Mouse (Mus musculus): Measurements from ENCODE around the gene Phldb2.

DNA sequence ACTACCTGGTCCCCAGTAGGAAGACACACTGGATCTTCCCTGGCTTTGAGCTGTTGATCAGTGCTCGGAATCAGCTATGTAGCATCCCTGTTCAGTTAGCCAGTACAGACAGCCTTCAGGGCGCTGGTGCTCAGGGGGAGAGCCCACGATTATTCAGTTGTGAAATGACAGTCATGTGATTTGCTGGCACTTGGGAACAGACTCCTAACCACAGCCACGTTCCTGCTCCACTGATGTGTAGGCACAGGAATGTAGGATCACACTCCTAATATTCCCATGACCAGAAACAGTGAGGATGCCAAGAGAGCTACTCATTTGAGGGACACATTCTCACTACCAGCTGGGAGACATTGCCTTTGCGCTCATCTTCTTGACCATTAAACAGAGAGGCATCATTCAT lies 15.3 kb upstream of the Phldb2 start:
- TF ChIP-seq POLR2A (IDR thresholded peaks at IDR 0.05; ENCODE audit: borderline replicate concordance, extremely low read depth, insufficient read depth, insufficient read length, poor library complexity, severe bottlenecking), result no peak
- no peak for TF ChIP-seq CTCF (IDR thresholded peaks at IDR 0.05; ENCODE audit: borderline replicate concordance, extremely low read depth, insufficient read depth, insufficient read length)
